Mouse (Mus musculus) heart, adult 2 months (tissue): ENCODE measurements around the gene Xrcc1.

Source experiments
- CTCF ChIP-seq: fragments of 200-600 bp; IDR thresholded peaks from 2 replicates; pipeline ENCODE4 v1.8.1; 2022; ENCODE audit warnings: antibody characterized with exemption, mild to moderate bottlenecking, moderate library complexity
- EP300 ChIP-seq: fragments of 200-500 bp; IDR thresholded peaks from 2 replicates; pipeline ENCODE4 v1.6.1; 2011; ENCODE audit warnings: low read depth, low read length, control low read depth; ENCODE audit not compliant: insufficient read depth

GRCm38 (mm10) chr7:24546068-24546614, at the start of gene Xrcc1, which contains the start of gene Pinlyp:
- TF ChIP-seq CTCF (no peak), EP300 (no peak)
